ENCODE assay signal across 31 mouse cellular contexts in genomic region chr2:178688586-178688985, GRCm38 (mm10).
"Had no signal": no experiment of that assay in that cellular context is flagged by ENCODE, and none has a peak within 500 bp of the region (broad histone marks: within the 10 kb centered on the region; RNA-seq: fewer than 3 reads in every experiment).

No protein-coding gene starts in this region.

- H3K4me2 ChIP-seq: limb, embryonic 12.5 days; limb, embryonic 13.5 days; limb, embryonic 15.5 days; liver, embryonic 11.5 days; liver, embryonic 12.5 days; liver, embryonic 13.5 days; liver, embryonic 15.5 days; lung, embryonic 14.5 days; lung, embryonic 15.5 days; midbrain, embryonic 11.5 days; midbrain, embryonic 12.5 days; midbrain, embryonic 13.5 days; midbrain, embryonic 15.5 days had no signal

- ATAC-seq: liver, embryonic 12.5 days; liver, postnatal 0 days; lung, postnatal 0 days; midbrain, embryonic 13.5 days; midbrain, embryonic 15.5 days; midbrain, embryonic 16.5 days had no signal

- H3K27ac ChIP-seq: limb, embryonic 10.5 days; limb, embryonic 12.5 days; limb, embryonic 13.5 days; limb, embryonic 15.5 days; liver, embryonic 12.5 days; liver, embryonic 13.5 days; liver, embryonic 14.5 days; liver, embryonic 15.5 days; lung, embryonic 15.5 days; macrophage; midbrain, embryonic 10.5 days; midbrain, embryonic 12.5 days; midbrain, embryonic 13.5 days; midbrain, embryonic 15.5 days had no signal

- H3K4me3 ChIP-seq: limb, embryonic 10.5 days; limb, embryonic 12.5 days; limb, embryonic 13.5 days; limb, embryonic 15.5 days; liver, embryonic 12.5 days; liver, embryonic 13.5 days; liver, embryonic 15.5 days; lung, embryonic 15.5 days; megakaryocyte, embryonic 14.5 days; midbrain, embryonic 10.5 days; midbrain, embryonic 12.5 days; midbrain, embryonic 13.5 days; midbrain, embryonic 15.5 days; myocyte had no signal

- H3K36me3 ChIP-seq: limb, embryonic 10.5 days; limb, embryonic 12.5 days; limb, embryonic 13.5 days; limb, embryonic 15.5 days; liver, embryonic 12.5 days; liver, embryonic 13.5 days; liver, embryonic 15.5 days; lung, embryonic 15.5 days; midbrain, embryonic 10.5 days; midbrain, embryonic 12.5 days; midbrain, embryonic 13.5 days; midbrain, embryonic 15.5 days had no signal

- H3K4me1 ChIP-seq: megakaryocyte, embryonic 14.5 days had no signal

- DNase-seq: left cerebral cortex, postnatal 4 days; liver; liver, embryonic 13.5 days; liver, postnatal 0 days; lung, adult 18-20 months; lung, adult 2 months; lung, embryonic 14.5 days; lung, postnatal 10 days; lung, postnatal 14 days; lung, postnatal 36 days; lung, postnatal 4 days; midbrain, embryonic 14.5 days had no signal

- H3K9ac ChIP-seq: limb, embryonic 12.5 days; limb, embryonic 13.5 days; limb, embryonic 15.5 days; liver, embryonic 12.5 days; liver, embryonic 13.5 days; liver, embryonic 14.5 days; liver, embryonic 15.5 days; liver, postnatal 0 days; lung, embryonic 14.5 days; lung, embryonic 15.5 days; midbrain, embryonic 12.5 days; midbrain, embryonic 13.5 days; midbrain, embryonic 15.5 days had no signal

- H3K9me3 ChIP-seq: limb, embryonic 10.5 days; limb, embryonic 12.5 days; limb, embryonic 13.5 days; limb, embryonic 15.5 days; liver, embryonic 12.5 days; liver, embryonic 13.5 days; liver, embryonic 15.5 days; lung, embryonic 15.5 days; midbrain, embryonic 10.5 days; midbrain, embryonic 12.5 days; midbrain, embryonic 13.5 days; midbrain, embryonic 15.5 days had no signal

- H3K27me3 ChIP-seq: limb, embryonic 12.5 days; limb, embryonic 13.5 days; limb, embryonic 15.5 days; liver, embryonic 12.5 days; liver, embryonic 13.5 days; liver, embryonic 15.5 days; lung, embryonic 15.5 days; midbrain, embryonic 12.5 days; midbrain, embryonic 13.5 days; midbrain, embryonic 15.5 days had no signal
